Mouse (Mus musculus) gastrocnemius, postnatal 36 days (tissue): ENCODE measurements around the gene Bves. TPM values are rescaled to one million over a fixed set of nuclear protein-coding genes. Genes with fewer than 3 reads are reported as not detected.
"Not testable (repeated sequence)": the region's sequence is repeated elsewhere in the genome, so short reads cannot be mapped to it uniquely, and the experiment has no call there.

Experiments used
- DNase-seq, 2 experiments: peaks; one replicate each; pipeline ENCODE4 v3.0.0; 2022
- intact Hi-C: fragments of 180-260 bp; cut with DNase I; formaldehyde crosslinking; loops from one replicate; pipeline ENCODE4 v1.15.1; 2025
- total RNA-seq, 2 experiments: library from RNA; stranded (reverse); gene quantifications; 2 replicates each; pipeline ENCODE4 v1.2.3; 2021

Gene Bves
- total RNA-seq, 2 experiments from 2014 or later, result 36.2 to 37.9 TPM

DNA sequence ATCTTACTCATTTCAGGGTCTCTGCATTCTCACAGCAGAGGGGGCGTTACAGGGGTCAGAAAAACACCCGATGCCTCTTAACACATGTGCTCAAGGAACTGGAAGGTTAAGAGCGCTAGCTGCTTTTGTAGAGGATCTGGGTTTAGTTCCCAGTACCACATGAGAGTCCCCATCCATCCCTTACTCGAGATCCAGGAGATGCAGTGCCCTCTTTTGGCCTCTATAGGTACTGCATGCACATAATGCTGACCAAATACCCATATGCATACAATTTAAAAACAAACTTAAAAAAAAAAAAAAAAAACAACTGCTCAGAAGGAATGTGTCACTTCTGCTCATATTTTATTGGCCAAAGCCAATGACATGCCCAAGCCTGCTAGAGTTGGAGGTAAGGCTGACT is 8.8 kb downstream of the Bves start:
- intact Hi-C loops, result no loop called here

GRCm38 (mm10) chr10:45345217-45345616 is 9.6 kb downstream of the Bves start:
- no peak for DNase-seq
- intact Hi-C loops, result no loop called here

More for the DNA sequence above, 8.8 kb downstream of the Bves start:
- DNase-seq, result no peak

GRCm38 (mm10) chr10:45348143-45348542 is 12.6 kb downstream of the Bves start:
- intact Hi-C loops, DNase-seq: not testable (repeated sequence)

- DNase-seq, result no peak
- intact Hi-C loops, result no loop called here
These were observed 20.5 kb downstream of the Bves start for GRCm38 (mm10) chr10:45356091-45356490.

GRCm38 (mm10) chr10:45363396-45363795 is 27.8 kb downstream of the Bves start:
- no peak for DNase-seq
- intact Hi-C loops, result no loop called here

- DNase-seq, result no peak
- intact Hi-C loops, result no loop called here
These were observed 31.6 kb downstream of the Bves start for GRCm38 (mm10) chr10:45366987-45367705.

GRCm38 (mm10) chr10:45369639-45370038 is 34.1 kb downstream of the Bves start:
- intact Hi-C loops, result loop anchor here (5.0 kb wide), 1 partner anchor 257 kb away; no protein-coding TSS in a partner anchor
- no peak for DNase-seq

DNA sequence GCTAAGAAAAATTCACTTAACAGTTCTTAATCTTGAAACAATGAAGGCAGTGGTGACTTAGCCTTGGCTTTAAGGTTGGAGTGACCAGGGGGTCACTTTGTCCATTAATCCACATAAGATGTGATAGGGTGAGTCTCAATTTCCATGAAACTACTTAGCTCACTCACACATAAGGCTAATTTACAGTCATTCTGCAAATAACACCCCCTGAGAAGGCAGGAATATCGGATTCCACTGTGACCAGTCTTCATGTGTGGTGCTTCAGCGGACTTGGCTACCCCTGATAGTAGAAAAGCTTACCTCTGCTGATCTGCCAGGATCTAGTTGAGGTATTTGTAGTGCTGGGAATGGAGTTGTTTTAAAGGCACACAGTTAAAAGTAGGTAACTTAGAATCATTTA is 35.0 kb downstream of the Bves start:
- intact Hi-C loops, result loop anchor here (5.0 kb wide), 1 partner anchor 258 kb away; no protein-coding TSS in a partner anchor
- no peak for DNase-seq

DNA sequence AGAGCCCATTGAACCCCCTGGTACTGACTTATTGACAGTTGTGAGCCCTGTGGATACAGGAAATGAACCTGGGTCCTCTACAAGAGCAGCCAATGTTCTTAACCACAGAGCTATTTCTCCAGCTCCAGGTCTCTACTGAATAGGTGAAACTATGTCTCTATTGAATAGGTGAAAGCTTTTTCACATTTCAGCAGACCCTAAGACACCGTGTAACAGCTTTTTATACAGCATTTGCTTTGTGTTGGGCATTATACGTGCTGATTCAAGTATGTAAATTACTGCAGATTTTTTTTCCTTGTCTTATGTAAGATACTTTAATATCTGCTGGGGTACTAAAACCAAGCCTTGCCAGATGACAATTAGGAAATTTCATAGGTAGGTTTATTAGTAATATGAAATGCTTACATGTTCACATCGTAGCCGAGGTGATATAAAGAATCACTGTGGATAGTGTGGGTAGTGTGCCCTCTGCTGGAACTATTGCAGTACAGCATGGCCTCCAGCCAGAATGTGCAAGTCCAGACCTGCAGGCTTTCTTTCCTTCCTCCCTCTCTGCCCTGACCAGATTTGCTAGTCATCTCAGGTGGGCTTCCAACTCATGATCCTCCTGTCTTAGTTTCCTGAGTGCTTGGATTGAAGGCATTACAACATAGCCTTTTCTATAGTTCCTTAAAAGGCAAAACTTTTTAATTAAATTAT is 37.6 kb downstream of the Bves start:
- intact Hi-C loops, result loop anchor here (5.0 kb wide), 1 partner anchor 261 kb away; no protein-coding TSS in a partner anchor
- peak in 1 of 2 experiments; percentile 18 for DNase-seq

- DNase-seq, result no peak
- intact Hi-C loops, result no loop called here
These were observed 42.7 kb downstream of the Bves start for GRCm38 (mm10) chr10:45378269-45378668.

- intact Hi-C loops, result loop anchor here (10.0 kb wide), 1 partner anchor 533 kb away; no protein-coding TSS in a partner anchor
- no peak for DNase-seq
These were observed 46.5 kb downstream of the Bves start for GRCm38 (mm10) chr10:45381937-45382636.

DNA sequence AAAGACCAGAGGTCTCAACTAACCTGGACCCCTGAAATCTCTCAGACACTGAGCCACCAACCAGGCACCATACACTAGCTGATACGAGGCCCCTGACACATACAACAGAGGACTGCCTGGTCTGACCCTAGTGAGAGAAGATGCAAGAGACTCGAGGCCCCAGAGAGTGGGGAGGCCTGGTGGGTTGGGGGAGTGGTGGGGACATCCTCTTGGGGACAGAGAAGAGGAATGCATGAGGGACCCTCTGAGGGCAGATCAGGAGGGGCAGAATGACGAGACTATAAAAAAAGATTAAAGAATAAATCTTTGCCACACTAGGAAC is 47.0 kb downstream of the Bves start:
- intact Hi-C loops, result loop anchor here (10.0 kb wide), 1 partner anchor 532 kb away; no protein-coding TSS in a partner anchor
- DNase-seq, result no peak

GRCm38 (mm10) chr10:45398211-45398610 is 62.6 kb downstream of the Bves start:
- DNase-seq, result no peak
- intact Hi-C loops, result no loop called here

DNA sequence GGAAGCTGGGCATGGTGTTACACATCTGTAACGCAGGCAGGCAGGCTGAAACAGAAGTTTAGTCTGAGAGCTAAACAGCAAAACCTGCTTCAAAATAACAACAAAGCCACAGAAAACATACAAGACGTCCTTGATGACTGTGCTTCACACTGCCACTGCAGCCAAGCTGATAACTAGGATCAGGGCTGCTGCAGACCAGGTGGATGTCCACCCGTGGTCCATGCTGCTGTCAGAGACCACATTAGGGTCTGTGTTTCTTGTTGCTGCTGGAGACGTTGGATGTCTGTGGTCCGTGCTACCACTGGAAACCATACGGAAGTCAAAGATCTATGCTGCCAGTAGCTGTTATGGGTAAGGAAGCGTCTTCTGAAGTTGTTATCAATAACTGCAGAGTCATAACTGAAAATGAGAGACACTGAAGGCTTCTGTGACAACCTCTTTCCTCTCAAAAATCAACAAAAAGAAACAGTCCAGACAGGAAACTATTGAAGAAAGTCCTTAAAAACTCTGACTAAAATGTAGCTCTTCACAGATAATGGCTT is 64.2 kb downstream of the Bves start:
- no peak for DNase-seq
- intact Hi-C loops, result no loop called here

DNA sequence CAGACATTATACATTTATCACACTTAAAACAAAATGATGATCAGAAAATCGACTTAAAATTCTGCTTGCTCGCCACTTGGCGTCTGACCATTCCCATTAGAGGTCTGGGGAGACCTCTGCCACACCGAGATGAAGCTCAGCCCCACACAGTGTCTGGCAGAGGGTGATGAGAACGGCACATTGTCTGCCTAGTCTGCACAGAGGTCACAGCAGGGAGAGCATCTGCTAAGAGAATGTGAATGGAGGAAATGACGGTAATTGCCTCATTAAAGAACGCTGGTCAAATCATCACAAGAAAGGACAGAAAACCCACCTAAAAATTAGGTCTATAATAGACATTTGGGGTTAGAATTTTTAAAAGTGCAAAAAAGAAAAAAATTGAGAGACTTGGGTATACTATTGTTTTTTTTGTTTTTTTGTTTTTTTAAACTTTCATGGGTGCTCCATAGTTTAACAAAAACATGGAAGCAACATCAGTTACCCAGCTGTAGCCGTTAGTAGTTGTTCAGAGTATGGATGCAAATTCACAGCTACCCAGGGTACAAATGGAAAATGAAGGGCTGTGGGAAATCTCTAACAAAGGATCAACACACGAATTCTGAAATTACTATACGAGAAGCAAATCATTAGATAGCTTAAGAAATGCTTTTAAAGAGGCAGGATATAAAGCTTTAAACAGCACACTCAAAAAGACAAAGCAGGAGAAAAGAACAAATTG is 75.2 kb downstream of the Bves start:
- intact Hi-C loops, result no loop called here
- no peak for DNase-seq

DNA sequence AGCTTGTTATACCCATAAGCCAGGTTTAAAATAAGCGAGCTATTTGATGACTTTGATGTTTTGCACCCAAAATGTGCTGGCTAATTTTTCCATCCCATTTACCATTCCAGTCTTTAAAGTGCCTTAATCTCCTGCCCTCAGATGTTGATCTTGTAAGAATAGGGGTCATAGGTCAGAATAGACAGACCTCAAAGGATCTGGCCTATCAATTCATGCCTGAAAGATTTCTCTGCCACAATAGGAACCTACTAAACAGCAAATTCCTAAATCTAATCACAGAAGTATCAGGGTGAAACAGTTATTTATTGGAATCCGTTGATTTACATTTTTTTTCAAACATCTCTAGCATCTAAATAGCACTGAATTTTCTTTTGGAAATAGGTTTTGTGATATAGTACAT is 76.2 kb downstream of the Bves start:
- intact Hi-C loops, result no loop called here
- no peak for DNase-seq

DNA sequence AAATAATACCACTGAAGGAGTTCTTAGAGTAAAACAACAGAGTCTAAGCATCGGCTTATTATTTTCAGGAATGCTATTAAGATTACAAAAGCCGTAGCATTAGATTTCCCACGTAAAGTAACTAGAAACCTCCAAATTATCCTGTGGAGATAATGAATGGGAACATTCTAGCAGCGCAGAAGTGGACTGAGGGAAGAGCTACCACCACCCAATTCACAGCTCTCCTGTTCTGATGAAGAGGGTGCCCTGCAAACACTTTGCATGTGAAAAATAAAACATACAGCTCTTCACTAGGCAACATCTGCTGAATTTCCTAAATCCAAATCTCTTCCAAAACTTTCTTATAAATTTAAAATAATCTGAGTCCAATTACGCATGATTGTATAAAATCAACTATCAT is 76.6 kb downstream of the Bves start:
- intact Hi-C loops, result no loop called here

More for the DNA sequence above, 76.6 kb downstream of the Bves start:
- no peak for DNase-seq
